Mouse (Mus musculus) CH12.LX (cell line): Measurements from ENCODE around the gene Dync2li1. TPM values are rescaled to one million over a fixed set of nuclear protein-coding genes. Genes with fewer than 3 reads are reported as not detected.
A peak's percentile ranks its signal among the peaks of the same experiment; 100 is the strongest.

Source experiments
- DNase-seq: peaks from one replicate; pipeline ENCODE4 v3.0.0-alpha.2; 2013; ENCODE audit errors: extremely low read depth
- H3K27ac ChIP-seq: 2 replicates; pipeline ENCODE4 v1.5.1; 2012; ENCODE audit warnings: low read depth, mild to moderate bottlenecking, control low read depth, moderate library complexity; ENCODE audit not compliant: insufficient read depth
- H3K27me3 ChIP-seq: replicated peaks from 2 replicates; pipeline ENCODE3; 2012; ENCODE audit warnings: inconsistent platforms
- H3K36me3 ChIP-seq, 2 experiments: replicated peaks in 1 of 2; 2 replicates each; pipeline versions ENCODE3 to v1.6.1; 2012; ENCODE audit warnings: inconsistent platforms in 1 of 2, low read length in 1 of 2, mild to moderate bottlenecking in 1 of 2, mixed read lengths in 1 of 2, moderate library complexity in 1 of 2; ENCODE audit not compliant: control insufficient read depth in 1 of 2, insufficient read depth in 1 of 2
- H3K4me1 ChIP-seq, 2 experiments: 2 replicates each; pipeline ENCODE4 v1.6.1; 2012; ENCODE audit warnings: inconsistent platforms in 1 of 2, moderate library complexity in 1 of 2; ENCODE audit not compliant: insufficient read depth in 2 of 2, control insufficient read depth in 1 of 2
- H3K4me2 ChIP-seq: 2 replicates; pipeline ENCODE4 v1.6.1; 2012; ENCODE audit warnings: low read depth, mild to moderate bottlenecking, control low read depth; ENCODE audit not compliant: poor library complexity, insufficient read depth, severe bottlenecking
- H3K4me3 ChIP-seq, 3 experiments: fragments of 150-350 bp in 1 of 3; sonication (generic) in 1 of 3; replicated peaks in 1 of 3; 2 replicates each; pipeline versions ENCODE3 to v1.5.1; 2011 to 2012; ENCODE audit warnings: low read depth in 2 of 3, low read length in 2 of 3, mild to moderate bottlenecking in 2 of 3, moderate library complexity in 2 of 3, control low read depth in 1 of 3, improper control_type of control experiment in 1 of 3, inconsistent platforms in 1 of 3, mixed read lengths in 1 of 3; ENCODE audit not compliant: poor library complexity in 1 of 3
- H3K79me2 ChIP-seq: replicated peaks from 2 replicates; pipeline ENCODE4 v1.6.1; 2012; ENCODE audit warnings: mild to moderate bottlenecking, moderate library complexity; ENCODE audit not compliant: control insufficient read depth, poor library complexity, insufficient read depth, severe bottlenecking; ENCODE audit errors: extremely low read depth
- H3K9ac ChIP-seq: 2 replicates; pipeline ENCODE4 v1.6.1; 2012; ENCODE audit warnings: low read depth, mild to moderate bottlenecking, control low read depth, moderate library complexity; ENCODE audit not compliant: insufficient read depth
- H3K9me3 ChIP-seq: replicated peaks from 2 replicates; pipeline ENCODE3; 2012; ENCODE audit warnings: low read length, inconsistent platforms, mixed read lengths
- BHLHE40 ChIP-seq: IDR thresholded peaks from 2 replicates; pipeline ENCODE4 v1.6.1; 2011; ENCODE audit warnings: mild to moderate bottlenecking, low read depth, low read length, improper control_type of control experiment
- CHD1 ChIP-seq: IDR thresholded peaks from 2 replicates; pipeline ENCODE4 v1.6.1; 2012; ENCODE audit warnings: low read depth, low read length, improper control_type of control experiment, inconsistent platforms
- CHD2 ChIP-seq: IDR thresholded peaks from 2 replicates; pipeline ENCODE4 v1.6.1; 2011; ENCODE audit warnings: low read length, improper control_type of control experiment
- ELF1 ChIP-seq: IDR thresholded peaks from 2 replicates; pipeline ENCODE4 v1.6.1; 2014; ENCODE audit warnings: low read depth, mild to moderate bottlenecking, inconsistent platforms, low read length, improper control_type of control experiment
- EP300 ChIP-seq: IDR thresholded peaks from 2 replicates; pipeline ENCODE4 v1.6.1; 2011; ENCODE audit warnings: low read length, improper control_type of control experiment
- HCFC1 ChIP-seq: IDR thresholded peaks from 2 replicates; pipeline ENCODE4 v1.6.1; 2012; ENCODE audit warnings: low read depth, mild to moderate bottlenecking, inconsistent platforms, low read length, improper control_type of control experiment
- IRF4 ChIP-seq: IDR thresholded peaks from 2 replicates; pipeline ENCODE4 v1.6.1; 2014; ENCODE audit warnings: low read depth, mild to moderate bottlenecking, inconsistent platforms, low read length, improper control_type of control experiment
- JUND ChIP-seq: conservative IDR thresholded peaks from 2 replicates; pipeline ENCODE4 v1.6.1; 2011; ENCODE audit warnings: low read depth, low read length, improper control_type of control experiment
- MAX ChIP-seq: IDR thresholded peaks from 2 replicates; pipeline ENCODE4 v1.6.1; 2011; ENCODE audit warnings: low read length, improper control_type of control experiment
- MAZ ChIP-seq: IDR thresholded peaks from 2 replicates; pipeline ENCODE4 v1.6.1; 2012; ENCODE audit warnings: low read depth, mild to moderate bottlenecking, inconsistent platforms, low read length, improper control_type of control experiment, moderate library complexity
- MEF2A ChIP-seq: IDR thresholded peaks from 2 replicates; pipeline ENCODE4 v1.6.1; 2014; ENCODE audit warnings: low read depth, mild to moderate bottlenecking, inconsistent platforms, low read length, improper control_type of control experiment, borderline replicate concordance
- MXI1 ChIP-seq: IDR thresholded peaks from 2 replicates; pipeline ENCODE4 v1.6.1; 2011; ENCODE audit warnings: mild to moderate bottlenecking, low read depth, low read length, improper control_type of control experiment
- MYC ChIP-seq: IDR thresholded peaks from 2 replicates; pipeline ENCODE4 v1.6.1; 2011; ENCODE audit warnings: low read depth, mild to moderate bottlenecking, improper control_type of control experiment, low read length
- NRF1 ChIP-seq: IDR thresholded peaks from 2 replicates; pipeline ENCODE4 v1.6.1; 2014; ENCODE audit warnings: low read depth, mild to moderate bottlenecking, inconsistent platforms, low read length, improper control_type of control experiment, moderate library complexity
- POLR2A ChIP-seq: IDR thresholded peaks from 2 replicates; pipeline ENCODE4 v1.6.1; 2011; ENCODE audit warnings: low read depth, mild to moderate bottlenecking, improper control_type of control experiment, low read length
- RAD21 ChIP-seq: IDR thresholded peaks from 2 replicates; pipeline ENCODE4 v1.6.1; 2011; ENCODE audit warnings: low read depth, mild to moderate bottlenecking, low read length, improper control_type of control experiment, moderate library complexity
- UBTF ChIP-seq: IDR thresholded peaks from 2 replicates; pipeline ENCODE4 v1.6.1; 2012; ENCODE audit warnings: low read depth, mild to moderate bottlenecking, inconsistent platforms, low read length, improper control_type of control experiment, moderate library complexity
- USF2 ChIP-seq: conservative IDR thresholded peaks from 2 replicates; pipeline ENCODE4 v1.6.1; 2011; ENCODE audit warnings: low read depth, low read length, improper control_type of control experiment
- ZKSCAN1 ChIP-seq: IDR thresholded peaks from 2 replicates; pipeline ENCODE4 v1.6.1; 2012; ENCODE audit warnings: low read depth, inconsistent platforms, low read length, improper control_type of control experiment, borderline replicate concordance
- ZNF384 ChIP-seq: IDR thresholded peaks from 2 replicates; pipeline ENCODE4 v1.6.1; 2012; ENCODE audit warnings: low read depth, low read length, improper control_type of control experiment, inconsistent platforms
- dilution Hi-C: fragments of 300-500 bp; cut with MboI; formaldehyde crosslinking; loops from 2 replicates; pipeline ENCODE4 v1.14.3; 2020; ENCODE audit warnings: low sequenced_read_pairs; ENCODE audit not compliant: extremely low pct_unique_long_range_greater_than_20kb, extremely low pct_ligation_motif_present
- in situ Hi-C: fragments of 300-500 bp; cut with MboI; formaldehyde crosslinking; loops from 3 replicates; pipeline ENCODE4 v1.14.3; 2019; ENCODE audit warnings: low sequenced_read_pairs, low pct_ligation_motif_present, low pct_unique_long_range_greater_than_20kb, mixed read lengths
- polyA plus RNA-seq: library from polyadenylated mRNA; unstranded; fragments of >175 nt; gene quantifications from 2 replicates; pipeline ENCODE4 v1.2.1, GENCODE M21; 2012; ENCODE audit warnings: low read depth; ENCODE audit not compliant: insufficient read length
- total RNA-seq, 2 experiments: library from RNA; depleted of rRNA; stranded (reverse); fragments of 300-350 nt in 1 of 2; fragments of >200 nt in 1 of 2; gene quantifications; 2 replicates each; pipeline ENCODE4 v1.2.3; 2012 to 2014

Dync2li1 gene
- total and polyA plus RNA-seq, 3 experiments, result 7.6 to 12.3 (median 11.7) TPM

- Histone ChIP-seq H3K27ac (no peak overlapping the region), H3K4me1 (0 out of 4 replicates have a peak, but pooled peaks cover 0 to 3% of the 10 kb centered on the region in 2 experiments), H3K4me3 (no peak overlapping the region), H3K9me3 (no peaks in the 10 kb centered on the region), H3K9ac (no peak overlapping the region), H3K79me2 (no peaks in the 10 kb centered on the region), H3K4me2 (no peak overlapping the region), H3K36me3 (peaks cover 0 to 12% of the 10 kb centered on the region in 2 experiments), H3K27me3 (no peaks in the 10 kb centered on the region)
- DNase-seq, result no peak
- in situ Hi-C loops (no loop called here), dilution Hi-C loops (no loop called here)
- TF ChIP-seq EP300 (no peak), RAD21 (peak; percentile 6)
These were observed 31.1 kb downstream of the Dync2li1 start for GRCm38 (mm10) chr17:84657422-84657732.

- dilution Hi-C loops (no loop called here), in situ Hi-C loops (no loop called here)
- no peak overlapping the region for H3K4me3 ChIP-seq
- TF ChIP-seq NRF1 (no peak), MYC (no peak), USF2 (no peak), POLR2A (no peak), EP300 (no peak), MAX (no peak), CHD1 (no peak), ELF1 (no peak), MXI1 (no peak), IRF4 (no peak), CHD2 (no peak), JUND (no peak), RAD21 (no peak), MEF2A (no peak), HCFC1 (no peak), ZKSCAN1 (no peak), MAZ (no peak), ZNF384 (no peak), BHLHE40 (no peak), UBTF (no peak)
- no peak overlapping the region for H3K27ac ChIP-seq
- peaks cover 0 to 9% of the 10 kb centered on the region in 2 experiments for H3K36me3 ChIP-seq
- no peaks in the 10 kb centered on the region for H3K27me3 ChIP-seq
- H3K79me2 ChIP-seq, result no peaks in the 10 kb centered on the region
- H3K9me3 ChIP-seq, result no peaks in the 10 kb centered on the region
- DNase-seq, result no peak
- no peak overlapping the region for H3K9ac ChIP-seq
- H3K4me1 ChIP-seq, result 0 out of 4 replicates have a peak, but pooled peaks cover 0 to 3% of the 10 kb centered on the region in 2 experiments
- no peak overlapping the region for H3K4me2 ChIP-seq
These were observed 31.5 kb downstream of the Dync2li1 start for GRCm38 (mm10) chr17:84657782-84658181.
